Mouse (Mus musculus) gastrocnemius, postnatal 10 days (tissue): ENCODE measurements around the gene Theg. TPM values are rescaled to one million over a fixed set of nuclear protein-coding genes. Genes with fewer than 3 reads are reported as not detected.

Experiments
- DNase-seq: peaks from one replicate; pipeline ENCODE4 v3.0.0; 2021; ENCODE audit warnings: mixed read lengths
- total RNA-seq, 2 experiments: library from RNA; stranded (reverse); gene quantifications; 2 replicates each; pipeline ENCODE4 v1.2.3; 2021

Gene Theg
- total RNA-seq, 2 experiments from 2014 or later: not detected

DNA sequence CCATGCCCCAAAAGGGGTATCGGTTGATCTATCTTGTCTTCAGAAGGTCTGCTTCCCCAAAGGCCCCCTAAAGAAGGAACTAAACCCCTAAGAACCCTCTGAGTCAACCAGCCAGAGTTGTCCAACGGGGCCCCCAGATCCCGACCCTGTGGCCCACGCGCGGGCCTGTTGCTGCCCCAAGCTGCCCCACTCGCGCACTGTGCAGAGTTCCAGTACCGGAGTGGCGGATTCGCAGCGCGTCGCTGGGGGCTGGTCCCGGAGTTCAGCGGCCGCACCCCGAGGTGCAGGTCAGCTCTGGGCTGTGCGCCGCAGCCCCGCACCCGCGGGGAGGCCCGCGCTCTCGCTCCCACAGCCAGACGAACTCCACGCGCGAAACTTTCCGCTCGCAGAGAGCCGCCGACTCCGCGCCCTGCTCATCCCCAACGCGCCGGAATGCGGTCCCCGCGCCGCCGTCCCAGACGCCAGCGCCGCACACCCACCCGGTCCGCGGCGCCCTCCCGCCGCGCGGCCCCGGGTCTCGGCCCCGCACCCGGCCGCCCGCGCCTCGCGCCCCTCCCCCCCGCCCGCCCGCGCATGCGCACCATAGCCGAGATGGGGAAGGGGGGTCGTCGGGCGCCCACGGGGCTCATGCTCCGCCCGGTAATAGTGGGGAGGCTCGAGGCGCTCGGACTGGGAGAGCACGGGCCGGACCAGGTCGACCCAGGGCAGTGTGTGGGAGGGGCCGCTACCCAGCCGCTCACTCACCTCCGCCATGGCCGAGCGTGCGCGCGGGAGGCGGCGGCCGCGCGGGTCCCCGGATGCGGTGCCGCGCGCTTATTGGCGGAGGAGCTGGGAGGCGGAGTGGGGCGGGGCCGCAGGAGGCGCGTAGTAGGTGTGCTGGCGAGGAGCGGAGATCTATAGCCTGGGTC, 32.5 kb downstream of the Theg start, which contains the start of gene Mier2:
Gene Mier2 (minus strand): TSS at position 870 of the 908 bp plus-strand sequence.
- DNase-seq: peak; percentile 73

DNA sequence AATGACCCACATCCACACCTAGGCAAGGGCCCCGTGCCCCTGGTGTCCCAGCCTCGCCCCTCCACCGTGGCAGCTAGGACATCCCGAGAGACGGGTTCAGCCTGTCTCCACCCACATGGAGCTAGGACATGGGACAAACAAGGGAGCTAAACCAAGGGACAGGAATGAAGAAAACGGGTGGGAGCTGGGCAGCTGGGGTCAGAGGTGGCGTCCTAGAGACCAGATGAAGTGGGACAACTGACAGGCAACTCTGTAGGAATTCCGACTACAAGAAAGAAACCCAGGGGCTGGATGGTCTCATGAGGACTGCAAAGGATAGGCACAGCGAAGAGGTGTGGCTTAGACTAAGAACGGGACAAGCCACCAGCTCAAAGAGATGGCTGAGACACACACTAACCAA, 33.4 kb downstream of the Theg start:
- DNase-seq: peak; percentile 4

DNA sequence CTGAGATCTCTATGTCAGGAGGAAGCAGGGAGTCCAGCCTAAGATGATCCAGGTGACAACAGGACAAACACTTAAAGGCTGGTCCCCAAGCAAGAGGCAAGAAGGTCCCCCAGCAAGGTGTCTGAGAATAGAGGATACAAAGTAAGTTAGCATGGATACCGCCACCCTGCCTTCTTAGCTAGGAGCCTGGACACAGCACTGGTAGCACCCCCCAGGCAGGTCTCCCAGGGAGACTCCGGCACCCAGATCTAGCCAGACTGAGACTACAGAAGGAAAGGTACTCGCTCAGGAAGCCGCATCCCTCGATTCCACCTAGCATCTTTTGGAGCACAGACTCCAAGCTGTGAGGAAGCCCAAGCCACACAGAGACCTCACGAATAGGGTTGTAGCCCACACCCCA, 34.0 kb downstream of the Theg start:
- peak; percentile 3 for DNase-seq

DNA sequence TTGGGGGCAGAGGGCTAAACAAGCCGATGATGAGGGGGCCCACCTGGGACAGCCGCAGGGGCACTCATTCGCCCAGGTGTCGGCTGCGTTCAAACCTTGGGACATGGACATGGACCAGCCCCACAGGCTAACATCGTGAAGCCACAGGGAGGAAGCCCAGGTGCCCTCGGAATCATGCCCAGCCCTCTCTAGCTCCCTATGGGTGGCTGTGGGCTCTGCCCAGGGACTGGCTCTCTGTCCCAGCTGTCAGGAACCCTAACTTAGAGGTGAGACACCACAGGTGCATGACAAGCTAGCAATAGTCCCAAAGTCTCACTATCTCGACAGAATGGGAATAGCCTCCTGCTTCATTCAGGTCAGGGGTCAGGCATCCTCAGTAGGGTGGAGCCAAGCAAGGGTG, 34.6 kb downstream of the Theg start:
- DNase-seq: no peak

DNA sequence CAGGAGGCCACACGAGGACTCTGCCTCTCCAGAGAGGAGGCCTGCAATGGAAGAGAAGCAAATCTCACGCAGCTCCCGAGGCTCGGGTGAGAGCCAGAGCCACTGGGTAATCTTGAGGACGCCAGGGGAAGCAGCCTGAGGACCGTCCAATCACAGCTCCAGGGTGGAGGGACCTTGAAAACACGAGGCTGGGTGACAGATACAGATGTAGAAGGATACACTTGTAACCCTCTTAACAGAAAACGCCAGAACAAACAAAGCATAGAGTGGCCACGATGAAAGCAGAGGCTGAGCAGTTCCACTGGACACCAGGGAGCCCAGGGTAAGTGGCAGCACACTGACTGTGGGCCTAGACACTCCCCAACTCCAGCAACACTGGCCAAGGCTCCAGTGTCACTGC, 36.8 kb downstream of the Theg start:
- no peak for DNase-seq

DNA sequence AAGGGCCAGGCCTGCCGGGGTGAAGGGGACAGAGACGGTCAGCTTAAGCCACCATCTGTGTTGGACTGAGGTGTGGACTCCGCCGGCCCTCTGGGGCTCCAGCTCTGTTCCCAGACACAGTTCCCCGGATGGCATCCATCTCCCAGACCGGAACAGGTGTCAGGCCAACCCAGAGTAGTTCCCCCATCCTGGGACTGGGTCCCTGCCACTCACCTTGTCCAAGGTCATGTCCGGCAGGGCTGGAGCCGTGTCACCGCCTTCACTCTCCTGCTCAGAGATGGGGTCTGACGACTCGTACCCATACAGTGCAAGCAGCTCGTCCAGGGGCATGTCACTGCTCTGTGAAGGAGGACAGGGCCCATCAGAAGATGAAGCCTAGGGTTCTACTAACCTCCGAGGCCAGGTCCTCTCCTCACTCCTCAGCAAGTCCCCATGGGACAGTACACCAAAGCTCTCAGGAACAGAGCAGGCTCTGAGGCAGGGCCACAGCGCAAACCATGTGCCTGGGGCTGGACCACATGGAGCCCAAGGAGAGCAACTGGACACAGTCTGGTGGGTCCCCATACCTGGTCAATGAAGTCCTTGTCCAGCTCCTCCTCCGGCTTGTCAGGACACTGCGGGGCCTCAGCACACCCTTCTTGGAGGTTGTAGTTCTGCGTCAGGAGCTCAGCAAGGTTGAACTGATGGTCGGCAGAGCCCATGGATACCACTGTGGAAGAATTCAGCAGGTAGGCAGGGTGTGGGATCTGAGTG, 38.0 kb downstream of the Theg start:
- no peak for DNase-seq

DNA sequence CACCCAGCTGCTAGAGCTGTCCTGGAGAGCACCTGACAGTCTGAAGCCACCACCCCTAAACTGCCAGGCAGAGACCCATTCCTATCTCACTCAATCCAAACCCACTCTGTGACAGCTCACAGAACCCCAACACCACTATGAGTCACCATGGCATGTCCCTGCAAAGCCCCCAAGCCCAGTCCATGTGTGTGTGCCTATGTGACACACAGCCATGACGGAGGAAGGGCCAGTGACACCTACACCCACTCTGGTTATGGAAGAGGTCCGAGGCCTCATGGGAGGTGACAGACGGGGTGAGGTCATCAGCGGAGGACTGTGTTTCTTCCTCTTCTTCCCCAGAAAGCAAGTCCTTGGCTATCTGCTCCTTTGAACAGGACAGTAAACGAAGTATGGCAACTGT, 38.6 kb downstream of the Theg start:
- no peak for DNase-seq

DNA sequence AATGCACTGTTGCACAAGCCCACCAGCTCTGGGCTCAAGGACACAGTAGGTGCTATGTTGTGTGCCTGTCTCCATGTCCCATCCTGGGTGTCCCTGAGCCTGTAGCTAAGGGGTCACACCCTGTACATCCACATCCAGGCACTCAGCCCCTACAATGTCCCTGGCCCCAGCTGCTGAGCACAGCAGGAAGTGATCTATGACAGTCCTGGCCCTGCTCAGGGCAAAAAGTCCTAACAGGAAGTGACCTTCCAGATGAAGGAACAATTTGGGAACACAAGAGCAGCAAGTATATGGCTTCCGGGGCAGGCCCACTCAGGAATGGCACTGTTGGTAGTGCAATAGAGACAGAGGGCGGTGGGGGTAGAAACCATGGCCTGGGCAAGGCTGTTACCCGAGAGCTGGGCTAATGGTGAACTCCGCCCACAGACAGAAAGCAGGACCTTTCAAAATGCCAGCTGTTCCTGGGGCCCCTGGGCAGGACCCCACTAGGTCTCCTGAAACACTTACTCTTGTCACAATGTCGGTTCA, 39.9 kb downstream of the Theg start:
- DNase-seq: no peak

DNA sequence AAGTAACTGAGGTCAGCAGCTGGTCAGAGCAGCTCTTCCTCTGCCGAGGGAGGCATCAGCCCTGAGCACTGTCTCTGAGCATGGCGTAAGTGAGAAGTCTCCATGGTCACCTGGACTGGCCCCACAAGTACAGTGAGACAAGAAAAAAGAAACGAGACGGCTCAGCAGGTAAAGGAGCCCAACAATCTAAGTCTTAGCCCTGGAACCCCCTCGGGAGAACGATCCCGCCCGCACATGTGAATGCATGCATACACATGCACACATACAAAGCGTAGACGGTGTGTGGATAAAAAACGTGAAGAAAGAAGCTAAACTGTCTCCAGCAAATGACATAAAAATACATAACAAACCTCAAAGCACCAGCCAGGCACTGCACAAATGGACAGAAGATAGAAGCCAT, 40.6 kb downstream of the Theg start:
- DNase-seq: no peak

DNA sequence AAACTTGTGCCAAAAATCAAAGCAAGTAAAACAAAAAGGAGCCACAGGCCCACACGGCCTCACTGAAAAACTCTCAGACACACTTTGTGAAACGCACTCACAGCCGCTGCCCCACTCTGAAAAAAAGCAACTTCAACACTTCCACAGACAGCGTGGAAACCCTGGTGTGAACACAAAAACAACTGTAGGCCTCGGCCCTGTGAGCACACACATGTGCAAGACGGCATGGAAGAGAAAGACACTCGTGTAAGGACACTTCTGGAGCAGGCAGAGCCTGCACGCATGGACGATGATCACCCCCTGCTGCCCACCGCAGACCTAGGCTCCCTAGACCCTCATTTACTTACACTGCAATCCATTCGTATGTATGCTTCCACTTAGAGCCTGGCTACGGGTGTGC, 41.2 kb downstream of the Theg start:
- DNase-seq: no peak

DNA sequence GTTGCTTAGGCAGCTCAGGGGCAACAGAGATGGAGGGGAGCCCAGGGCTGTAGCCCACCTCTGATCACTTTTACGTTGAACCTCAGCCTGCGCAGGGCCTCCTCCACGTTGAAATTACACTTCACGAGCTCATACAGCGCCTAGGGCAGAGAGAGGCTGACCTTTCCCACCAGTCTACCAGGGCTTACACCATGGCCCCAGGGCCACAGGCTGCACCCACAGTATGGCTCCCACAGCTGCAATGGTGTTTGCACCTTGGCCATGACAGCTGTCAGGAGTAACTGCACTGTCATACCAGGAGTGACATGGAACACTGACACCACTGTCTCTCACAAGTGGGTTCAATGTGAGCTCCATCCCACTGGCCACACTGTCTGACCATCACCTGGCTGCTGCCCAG, 42.5 kb downstream of the Theg start:
- DNase-seq: no peak

DNA sequence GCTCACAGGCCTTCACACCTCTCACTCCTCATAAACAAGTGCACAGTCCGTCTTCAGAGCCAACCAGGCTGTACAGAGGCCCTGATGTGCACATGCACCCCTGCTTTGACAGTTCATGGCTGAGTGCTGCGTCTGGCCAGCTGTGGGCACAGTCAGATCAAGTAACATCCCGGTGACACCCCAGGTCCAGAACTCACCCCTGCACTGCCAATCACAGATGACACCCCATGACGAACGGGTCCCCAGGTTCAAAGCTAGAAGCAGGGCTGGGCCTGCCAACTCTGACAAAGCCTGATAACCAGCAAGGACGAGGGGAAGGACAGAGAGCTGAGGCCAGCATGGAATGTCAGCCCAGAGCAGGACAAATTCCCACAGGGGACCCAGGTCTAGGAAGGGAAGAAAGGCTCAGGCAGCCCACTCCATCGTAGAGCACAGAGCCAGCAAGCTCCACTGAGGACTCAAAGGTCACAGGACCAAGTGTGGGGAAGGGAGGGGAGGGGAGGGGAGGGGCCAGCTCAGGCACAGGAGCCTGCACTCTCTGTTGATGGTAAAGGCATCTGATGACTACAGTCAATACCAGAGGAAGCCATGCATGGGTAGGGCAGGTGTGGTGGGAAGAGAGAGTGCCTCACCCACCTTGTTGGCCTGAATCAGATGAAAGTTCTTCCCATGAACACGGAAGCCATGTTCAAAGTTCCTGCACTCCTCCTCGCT, 43.1 kb downstream of the Theg start:
- no peak for DNase-seq

DNA sequence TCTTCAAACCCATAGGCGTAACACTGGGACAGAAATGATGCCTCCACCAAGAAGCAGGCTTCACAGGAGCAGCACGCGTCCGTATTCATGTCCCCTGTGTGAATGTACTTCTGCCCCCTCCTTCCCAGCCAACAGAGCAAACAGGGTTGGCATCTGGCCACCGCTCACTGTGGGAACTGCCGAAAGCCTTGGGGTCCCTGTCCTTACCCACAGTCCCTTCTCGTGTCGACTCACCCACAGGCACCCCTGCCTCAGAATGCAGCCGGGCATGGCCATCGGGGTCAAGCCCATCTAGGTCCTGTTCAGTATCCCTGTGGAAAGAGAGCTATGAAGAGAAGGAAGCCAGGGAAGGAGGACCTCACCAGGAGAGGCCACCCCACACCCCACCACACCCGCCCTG, 45.0 kb downstream of the Theg start:
- DNase-seq: no peak

DNA sequence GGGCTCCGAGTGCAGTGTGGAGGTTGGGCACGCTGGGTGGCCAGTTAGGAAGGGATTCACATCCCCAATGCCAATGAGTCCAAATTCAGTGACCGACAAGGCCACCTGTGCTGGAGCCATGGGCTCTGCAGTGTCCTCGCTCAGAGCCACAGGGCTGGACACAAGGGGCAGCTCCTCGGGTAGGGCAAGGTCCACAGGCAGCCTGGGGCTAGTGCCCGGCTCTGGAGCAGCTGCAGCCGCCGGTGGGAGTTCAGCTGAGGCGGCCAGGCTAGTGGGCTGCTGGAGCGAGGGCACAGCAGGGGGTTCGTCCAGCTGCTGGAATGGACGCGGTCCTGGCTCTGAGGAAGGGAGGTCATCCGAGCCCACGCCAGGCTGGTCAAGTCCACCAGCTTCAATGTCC, 45.6 kb downstream of the Theg start:
- DNase-seq: no peak

DNA sequence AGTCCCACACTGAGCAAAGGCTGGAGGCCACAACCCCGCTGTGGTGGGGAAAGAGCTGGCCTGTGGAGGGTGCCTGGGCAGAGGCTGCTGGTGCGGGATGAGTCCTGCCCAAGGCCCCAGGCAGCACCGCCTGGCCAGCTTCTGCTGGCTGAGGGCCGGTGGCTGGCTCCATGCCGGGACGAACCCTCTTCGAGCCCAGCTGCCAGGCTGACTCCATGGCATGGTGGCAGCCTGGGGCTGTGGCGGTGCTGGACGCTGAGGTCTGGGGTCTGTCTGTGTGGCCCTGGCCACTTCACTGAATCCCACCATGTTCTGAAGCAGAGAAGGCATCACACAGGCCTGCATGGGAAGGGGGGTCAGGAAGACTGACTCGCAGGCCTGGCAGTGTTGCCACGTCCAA, 46.4 kb downstream of the Theg start:
- peak; percentile 50 for DNase-seq

DNA sequence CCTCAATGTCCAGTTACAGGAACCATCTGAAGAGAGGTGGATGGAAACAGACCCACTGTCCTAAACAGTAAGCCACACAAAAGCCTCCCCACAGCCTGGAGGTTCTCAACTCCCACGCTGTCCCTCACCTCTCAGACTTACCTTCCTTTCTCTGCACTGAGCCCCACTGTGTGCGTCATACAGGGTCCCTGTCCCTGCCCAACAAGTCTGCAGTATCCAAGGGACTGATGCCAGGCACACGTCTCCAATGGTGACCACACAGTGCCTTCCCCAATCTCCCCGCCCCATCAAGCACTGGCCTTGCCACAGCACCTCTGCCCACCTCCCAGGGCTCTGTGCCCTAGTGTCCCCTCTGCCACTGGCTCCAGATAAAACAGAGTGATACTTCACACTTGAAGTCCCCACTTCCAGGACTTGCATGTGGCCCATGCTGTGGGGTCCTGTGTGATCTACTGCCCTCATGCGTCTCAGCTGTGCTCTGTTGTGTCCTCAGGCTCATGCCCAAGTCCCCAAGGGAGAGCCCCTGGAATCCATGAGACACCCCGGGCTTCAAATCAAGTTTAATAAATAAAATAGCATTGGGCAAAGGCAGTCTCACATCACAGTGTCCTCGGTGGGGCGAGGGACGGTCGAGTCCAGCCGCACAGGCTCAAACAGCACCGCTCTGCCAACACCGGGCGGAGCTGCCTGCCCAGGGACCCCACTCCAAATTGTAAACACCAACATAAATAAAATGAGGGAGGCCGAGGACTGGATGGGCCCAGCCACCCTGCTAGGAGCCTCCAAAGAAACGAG, 47.2 kb downstream of the Theg start:
- no peak for DNase-seq

DNA sequence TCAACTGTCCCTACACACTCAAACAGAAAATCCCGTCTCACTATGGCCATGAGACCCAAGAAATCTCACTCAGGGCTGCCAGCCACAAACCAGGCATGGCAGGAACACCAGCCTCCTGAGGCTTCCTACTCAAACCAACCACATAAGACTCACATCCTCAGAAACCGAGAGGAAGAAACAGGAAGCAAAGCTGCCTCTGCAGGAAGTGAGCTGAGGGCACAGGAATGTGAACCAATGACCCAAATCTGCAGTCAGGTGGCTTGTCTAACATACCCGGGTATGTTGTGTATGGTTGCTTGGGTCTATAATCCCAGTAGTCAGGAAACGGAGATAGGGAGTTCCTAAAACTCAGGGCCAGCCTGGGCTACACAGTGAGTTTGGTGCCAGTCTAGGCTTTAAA, 48.3 kb downstream of the Theg start:
- DNase-seq: no peak

DNA sequence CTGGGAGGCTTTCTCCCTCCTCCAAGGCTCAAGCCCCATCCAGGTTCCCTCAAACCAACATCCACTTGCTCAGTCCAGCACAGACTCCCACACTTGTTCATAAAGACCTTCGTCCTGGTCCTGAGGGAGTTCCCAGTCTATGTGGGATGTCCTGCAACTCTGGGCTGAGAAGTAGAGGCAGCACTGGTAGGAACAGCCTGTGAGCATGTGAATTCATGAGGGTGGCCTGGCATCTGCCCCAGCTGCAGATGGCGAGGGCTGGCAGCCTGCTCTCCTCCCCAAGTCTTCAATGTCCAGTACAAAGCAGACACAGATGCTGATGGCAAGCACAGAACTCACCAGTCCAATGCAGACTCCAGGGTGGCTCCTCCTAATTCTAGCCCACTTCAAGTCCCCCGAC, 48.8 kb downstream of the Theg start:
- DNase-seq: no peak

DNA sequence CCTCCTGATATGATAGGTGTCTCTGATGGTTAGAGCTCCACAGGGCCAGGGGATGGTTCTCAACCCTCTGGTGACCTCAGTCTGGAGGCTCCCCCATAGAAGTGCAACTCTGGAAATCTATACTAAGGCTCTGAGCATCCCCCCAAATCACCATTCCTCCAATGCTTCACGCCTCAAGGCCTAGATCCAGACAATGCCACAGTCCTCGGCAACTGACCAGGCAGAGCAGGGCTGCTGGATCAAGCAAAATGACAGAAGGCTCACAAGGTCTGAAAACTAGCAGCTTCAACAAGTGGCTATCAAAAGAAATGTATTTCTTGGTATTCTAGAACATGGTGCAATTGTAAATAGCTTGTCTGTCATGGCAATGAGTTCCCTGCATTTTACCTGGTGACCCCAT, 49.4 kb downstream of the Theg start:
- no peak for DNase-seq

DNA sequence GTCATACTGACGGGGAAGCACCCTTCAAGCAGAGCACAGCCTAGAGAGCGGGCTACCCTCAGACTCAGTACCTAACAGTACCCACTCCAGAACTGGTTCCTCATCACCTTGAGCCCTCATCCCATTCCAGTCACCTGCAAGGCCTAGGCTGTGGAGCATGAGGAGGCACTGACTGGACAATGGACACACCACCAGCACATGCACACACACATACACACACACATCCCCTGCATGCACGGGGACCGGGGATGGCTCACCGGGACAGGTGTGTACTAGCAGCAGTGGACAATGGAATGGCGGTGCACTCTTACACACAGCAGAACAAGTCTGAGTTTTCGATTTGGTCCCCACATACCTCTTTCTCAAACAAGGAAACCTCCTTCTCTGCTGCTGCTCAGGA, 49.9 kb downstream of the Theg start:
- DNase-seq: no peak

DNA sequence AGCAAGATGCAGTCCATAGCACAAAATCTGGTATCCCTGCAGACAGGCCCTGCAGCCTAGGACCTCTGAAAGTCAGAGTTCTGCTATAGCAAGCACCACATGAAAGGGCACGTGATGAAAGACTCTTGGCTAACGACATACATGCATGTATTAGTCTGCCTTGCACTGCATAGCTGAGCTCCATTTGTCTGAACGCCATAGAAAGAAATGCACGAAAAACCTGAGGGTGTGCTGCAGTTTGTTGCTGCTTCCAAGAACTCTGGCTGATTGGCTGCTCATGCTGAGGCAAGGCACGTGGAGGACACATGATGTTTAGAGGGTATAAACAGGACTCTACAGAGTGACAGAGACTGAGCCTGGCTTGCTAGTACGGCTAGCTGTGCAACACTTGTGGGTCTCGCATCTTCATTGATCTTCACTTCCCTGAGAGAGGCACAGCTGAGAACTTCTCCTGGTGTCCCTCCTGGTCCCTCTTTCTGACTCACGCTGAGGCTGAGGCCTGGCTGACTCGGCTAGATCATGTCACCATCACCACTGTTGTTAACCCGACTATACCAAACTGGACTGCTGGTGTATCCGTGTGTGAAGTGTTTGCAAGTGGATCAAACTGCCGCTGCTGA, 50.6 kb downstream of the Theg start:
- no peak for DNase-seq
